Mouse (Mus musculus): ENCODE results near the gene Paxx. TPM values are rescaled to one million over a fixed set of nuclear protein-coding genes. Genes with fewer than 3 reads are reported as not detected.

Gene Paxx
- 10 to 100 TPM; 41.0 to 48.5 TPM for total RNA-seq (2021)
- long read RNA-seq, experiment 1, transcript Paxx-201 (7 exons, 981 nt) = minor isoform, 5 of 25 reads
- long read RNA-seq, experiment 1, transcript Paxx-204 (6 exons, 917 nt) = major isoform, 7 of 25 reads
- long read RNA-seq, experiment 1, partial matches to known transcripts = 3 of 25 reads
- long read RNA-seq, experiment 1, other reads (novel, unspliced or antisense) = 9 of 25 reads
- long read RNA-seq, experiment 2, transcript Paxx-201 (7 exons, 981 nt) = major isoform, 9 of 40 reads
- long read RNA-seq, experiment 2, partial matches to known transcripts = 13 of 40 reads
- long read RNA-seq, experiment 2, other reads (novel, unspliced or antisense) = 11 of 40 reads

GRCm38 (mm10) chr2:25460551-25461309 is at the start of gene Paxx:
Paxx (minus strand) TSS chr2:25461094.
- peak; percentile 77 to 84 for DNase-seq (ENCODE audit: low spot score in 2 of 2)

GRCm38 (mm10) chr2:25509912-25510311 is 49.0 kb upstream of the Paxx start:
- no peak for DNase-seq (ENCODE audit: low spot score in 2 of 2)

- DNase-seq (ENCODE audit: low spot score in 2 of 2) = no peak
Measured at GRCm38 (mm10) chr2:25506964-25507363, 46.1 kb upstream of the Paxx start.

- DNase-seq (ENCODE audit: low spot score in 2 of 2) = no peak
Measured at GRCm38 (mm10) chr2:25505860-25506259, 45.0 kb upstream of the Paxx start.

- DNase-seq (ENCODE audit: low spot score in 2 of 2) = no peak
Measured at GRCm38 (mm10) chr2:25505000-25505399, 44.1 kb upstream of the Paxx start.

- no peak for DNase-seq (ENCODE audit: low spot score in 2 of 2)
Measured at GRCm38 (mm10) chr2:25504538-25504937, 43.6 kb upstream of the Paxx start.

- DNase-seq (ENCODE audit: low spot score in 2 of 2) = no peak
Measured at GRCm38 (mm10) chr2:25502726-25503125, 41.8 kb upstream of the Paxx start.

- DNase-seq (ENCODE audit: low spot score in 2 of 2) = no peak
Measured at GRCm38 (mm10) chr2:25501593-25502486, 40.9 kb upstream of the Paxx start, which contains the start of gene C8g. C8g (minus strand) TSS chr2:25501719.

- peak; percentile 50 to 72 for DNase-seq (ENCODE audit: low spot score in 2 of 2)
Measured at GRCm38 (mm10) chr2:25500576-25501405, 39.9 kb upstream of the Paxx start, which contains the start of gene Fbxw5. Fbxw5 (plus strand) TSS chr2:25500750.

GRCm38 (mm10) chr2:25500071-25500575 is 39.2 kb upstream of the Paxx start:
- DNase-seq (ENCODE audit: low spot score in 2 of 2) = no peak

GRCm38 (mm10) chr2:25498622-25499478 is 38.0 kb upstream of the Paxx start:
- no peak for DNase-seq (ENCODE audit: low spot score in 2 of 2)

GRCm38 (mm10) chr2:25497846-25498575 is 37.1 kb upstream of the Paxx start:
- no peak for DNase-seq (ENCODE audit: low spot score in 2 of 2)

GRCm38 (mm10) chr2:25496462-25496861 is 35.6 kb upstream of the Paxx start:
- DNase-seq (ENCODE audit: low spot score in 2 of 2) = no peak

- no peak for DNase-seq (ENCODE audit: low spot score in 2 of 2)
Measured at GRCm38 (mm10) chr2:25493476-25493961, 32.6 kb upstream of the Paxx start, which contains the start of gene Lcn12. Lcn12 (minus strand) TSS chr2:25493911.

- DNase-seq (ENCODE audit: low spot score in 2 of 2) = no peak
Measured at GRCm38 (mm10) chr2:25492988-25493387, 32.1 kb upstream of the Paxx start.

- no peak for DNase-seq (ENCODE audit: low spot score in 2 of 2)
Measured at GRCm38 (mm10) chr2:25488671-25489068, 27.8 kb upstream of the Paxx start.

GRCm38 (mm10) chr2:25487965-25488670 is 27.2 kb upstream of the Paxx start:
- DNase-seq (ENCODE audit: low spot score in 2 of 2) = no peak

Data from adrenal gland, postnatal 4 days (tissue).